Mouse (Mus musculus) gastrocnemius, postnatal 4 days (tissue): ENCODE measurements at regions not wholly inside any gene's neighbourhood (a gene's known extent, or its start where the extent isn't known, plus 50 kb on each side); places are given as distances from the start of the nearest gene placed in this dataset.

ENCODE experiments used
- DNase-seq, 2 experiments: peaks; one replicate each; pipeline ENCODE4 v3.0.0; 2021 to 2022; ENCODE audit warnings: low spot score in 2 of 2, mixed read lengths in 2 of 2

DNA sequence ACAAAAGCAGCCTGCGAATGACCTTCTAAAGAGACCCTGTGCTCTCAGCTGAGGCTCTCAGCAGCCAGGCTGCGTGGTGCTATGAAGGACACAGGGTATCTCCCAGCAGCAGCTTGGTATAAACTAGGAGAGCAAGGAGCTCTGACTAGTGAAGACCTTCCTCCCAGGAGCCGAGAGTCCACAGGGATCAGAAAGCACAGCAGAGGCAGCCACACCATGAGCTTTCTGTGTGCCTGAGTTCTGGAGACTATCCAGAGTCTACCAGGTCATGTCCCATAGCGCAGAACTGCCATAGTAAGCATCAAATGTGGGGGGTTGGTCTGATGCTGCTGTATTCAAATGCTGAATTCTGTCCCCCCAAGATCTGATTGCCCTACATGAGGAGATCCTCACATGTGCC is 124.2 kb upstream of the Dynlrb2 start:
- DNase-seq, result no peak

DNA sequence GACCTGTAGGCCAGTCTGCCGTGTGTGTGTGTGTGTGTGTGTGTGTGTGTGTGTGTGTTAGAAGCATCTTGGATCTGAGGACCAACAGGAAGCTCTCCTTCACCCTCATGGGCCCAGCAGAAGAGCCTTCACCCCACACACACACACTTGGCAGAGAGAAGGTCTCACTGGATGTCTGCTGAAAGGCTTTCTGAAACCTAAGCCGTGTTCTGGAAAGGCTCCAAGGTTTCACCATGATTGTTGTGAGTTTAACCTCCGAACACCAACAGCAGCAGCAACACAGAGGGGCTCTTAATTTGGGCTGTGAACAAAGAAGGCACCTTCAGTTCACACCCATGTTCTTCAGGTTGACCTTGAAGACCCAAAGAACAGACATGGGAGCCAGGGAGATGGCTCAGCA is 124.9 kb upstream of the Dynlrb2 start:
- DNase-seq, result no peak

DNA sequence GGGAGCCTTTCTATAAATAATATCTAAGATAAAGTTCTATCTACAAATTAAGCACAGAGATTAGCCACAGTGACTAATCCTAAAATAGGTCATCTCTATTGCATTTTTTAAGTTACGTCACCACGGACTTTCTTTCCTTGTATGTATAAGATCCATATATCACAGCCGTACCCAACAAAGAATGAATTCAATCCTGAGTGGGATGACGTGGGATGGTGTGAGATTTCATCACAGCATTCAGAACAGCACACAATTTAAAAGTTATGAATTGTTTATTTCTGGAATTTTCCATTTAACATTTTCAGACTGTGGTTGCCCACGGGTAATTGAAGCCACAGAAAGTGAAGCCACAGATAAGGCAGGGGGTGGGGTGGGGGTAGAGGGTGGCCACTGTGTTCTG is 129.0 kb upstream of the Dynlrb2 start:
- DNase-seq, result no peak

DNA sequence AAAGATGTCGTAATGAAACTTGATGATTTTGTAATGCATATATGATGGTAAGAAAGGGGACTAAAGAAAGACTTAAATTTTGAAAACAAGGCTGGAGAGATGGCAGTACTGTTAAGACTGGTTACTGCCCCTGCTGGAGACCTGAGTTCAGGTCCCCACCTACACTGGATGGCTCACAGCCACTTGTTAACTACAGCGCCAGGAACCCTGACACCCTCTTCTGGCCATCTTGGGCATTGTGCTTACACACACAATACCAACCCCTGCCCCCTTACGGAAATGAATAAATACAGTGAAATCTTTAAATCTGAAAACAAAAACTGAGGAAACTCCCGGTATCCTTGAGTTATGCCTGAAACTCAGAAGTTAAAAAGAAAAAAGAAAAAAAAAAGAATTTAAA is 131.7 kb upstream of the Dynlrb2 start:
- DNase-seq, result no peak

DNA sequence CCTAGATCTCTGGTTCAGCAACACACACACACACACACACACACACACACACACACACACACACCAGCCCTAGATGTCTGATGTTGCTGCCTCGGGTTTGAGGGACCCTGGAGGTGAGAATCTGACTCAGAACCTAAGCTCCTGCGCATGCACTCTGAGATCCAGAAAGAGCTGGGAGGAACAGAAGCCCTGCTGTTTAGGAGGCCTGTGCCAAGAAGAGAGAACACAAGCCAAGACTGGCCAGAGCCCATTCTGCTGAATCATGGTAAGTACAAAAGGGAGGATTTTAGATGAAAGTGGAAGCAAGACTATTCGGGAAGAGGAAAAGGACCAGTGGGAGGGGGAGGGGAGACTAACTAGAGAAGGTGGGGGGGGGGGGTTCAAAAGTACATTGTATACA is 132.2 kb upstream of the Dynlrb2 start:
- DNase-seq, result peak in 1 of 2 experiments; percentile 56

DNA sequence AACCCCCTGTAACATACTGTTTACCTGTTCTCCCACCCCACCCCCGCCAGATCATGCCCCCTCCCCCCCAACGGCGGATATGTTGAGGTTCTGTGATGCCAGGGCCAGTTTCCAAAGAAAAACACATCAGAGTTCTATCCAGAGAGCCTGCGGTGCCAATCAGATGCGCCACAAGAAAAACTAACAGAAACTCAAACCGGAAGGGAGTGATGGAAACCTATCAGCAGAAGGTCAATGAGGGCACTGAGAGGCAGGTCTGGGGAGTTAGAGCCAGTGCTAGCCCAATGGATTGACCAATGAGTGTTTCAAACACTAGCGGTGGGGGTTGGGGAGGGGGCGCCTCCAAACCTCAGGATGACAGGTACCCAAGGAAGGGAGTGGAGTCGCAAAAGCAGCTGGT is 132.7 kb upstream of the Dynlrb2 start:
- no peak for DNase-seq

DNA sequence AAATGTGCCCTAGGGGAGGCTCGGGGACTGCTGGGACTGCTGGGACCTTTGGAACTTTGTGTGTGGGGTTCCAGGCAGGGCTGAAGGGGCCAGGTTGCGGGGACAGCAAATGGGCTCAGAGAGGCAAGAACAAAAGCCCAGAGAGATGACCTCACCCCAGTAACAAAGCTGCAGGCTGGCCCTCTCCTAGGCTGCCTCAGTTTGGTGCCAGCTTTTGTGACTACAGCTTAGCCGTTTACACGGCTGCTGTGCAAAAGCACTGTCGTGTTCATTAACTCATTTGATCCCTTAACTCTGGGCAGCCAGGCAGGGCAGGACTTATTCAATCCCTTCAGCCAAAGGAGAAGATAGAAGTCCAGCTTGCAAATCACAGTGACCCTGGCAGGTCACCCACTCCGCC is 137.3 kb upstream of the Dynlrb2 start:
- no peak for DNase-seq

DNA sequence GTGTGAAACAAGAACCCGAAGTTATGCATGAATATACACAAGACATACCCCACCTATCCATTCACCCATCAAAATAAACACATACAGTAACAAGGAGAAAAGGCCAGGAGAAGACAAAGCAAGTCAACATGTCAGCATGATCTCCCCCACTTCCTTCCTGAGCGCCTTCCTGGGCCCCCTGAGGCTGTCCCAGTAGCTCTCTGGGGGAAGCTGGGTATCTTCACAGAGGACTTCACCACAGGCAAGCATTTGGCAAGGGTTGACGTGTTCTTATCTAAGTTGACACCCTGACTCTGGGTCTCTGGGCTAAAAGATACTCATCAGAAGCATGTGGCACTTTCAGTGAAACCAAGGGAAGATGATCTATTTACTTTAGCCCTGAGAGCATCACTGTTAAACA is 138.1 kb upstream of the Dynlrb2 start:
- no peak for DNase-seq

DNA sequence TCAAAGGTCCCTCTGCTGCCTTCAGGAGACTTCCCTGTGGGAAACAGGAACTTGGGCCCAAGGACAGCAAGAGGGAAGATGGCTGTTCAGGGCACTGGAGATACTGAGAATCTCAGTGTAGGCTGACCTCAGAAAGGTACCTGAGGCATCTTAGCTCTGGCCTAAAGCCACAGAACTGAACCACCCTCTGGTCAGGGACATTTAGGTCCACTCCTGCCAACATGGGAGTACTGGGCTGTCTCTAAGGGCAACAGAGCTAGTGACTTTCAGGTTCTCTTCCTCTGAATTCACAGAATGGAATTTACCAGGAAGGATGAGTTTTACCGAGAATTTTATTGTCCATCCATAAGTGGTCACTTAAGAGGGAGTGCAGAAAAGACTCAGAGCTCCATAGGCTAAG is 140.0 kb upstream of the Dynlrb2 start:
- no peak for DNase-seq

DNA sequence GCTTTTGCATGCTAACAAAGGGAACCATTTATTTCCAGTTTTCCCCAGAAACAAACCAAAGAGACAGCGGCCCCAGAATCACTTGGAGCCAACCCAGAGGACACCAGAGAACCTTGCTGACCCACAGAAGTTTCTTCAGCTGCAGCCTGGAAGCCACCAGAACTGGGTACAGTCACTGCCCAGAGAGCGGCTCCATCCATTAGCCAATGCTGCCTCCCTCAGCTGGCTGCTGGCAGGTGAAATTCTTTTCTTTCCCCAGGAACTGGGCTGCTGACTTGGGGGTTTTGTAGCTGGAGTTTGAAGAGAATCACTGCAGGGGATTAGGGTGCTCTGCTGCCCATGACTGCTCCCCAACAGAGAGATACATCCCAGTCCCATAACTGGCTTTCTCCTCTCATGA is 140.6 kb upstream of the Dynlrb2 start:
- no peak for DNase-seq

DNA sequence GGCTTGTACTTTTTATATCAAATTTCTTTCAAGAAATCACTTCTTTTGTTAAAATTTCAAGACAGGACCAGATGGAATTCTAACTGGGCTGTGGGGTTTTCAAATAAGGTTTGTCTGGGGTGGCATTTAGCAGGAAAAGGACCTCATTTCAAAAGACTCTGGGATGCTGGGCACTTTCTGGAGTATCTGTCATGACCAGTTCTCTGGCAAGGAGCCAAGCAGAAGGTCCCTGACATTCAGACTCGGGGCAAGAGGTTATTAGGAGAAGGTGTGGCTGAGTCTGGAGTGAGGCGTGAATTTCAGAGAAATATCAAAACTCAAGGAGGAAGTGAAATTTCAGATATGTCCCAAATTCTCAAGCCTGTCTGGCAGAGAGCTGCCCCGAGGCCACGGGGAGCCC is 142.4 kb upstream of the Dynlrb2 start:
- DNase-seq, result no peak

DNA sequence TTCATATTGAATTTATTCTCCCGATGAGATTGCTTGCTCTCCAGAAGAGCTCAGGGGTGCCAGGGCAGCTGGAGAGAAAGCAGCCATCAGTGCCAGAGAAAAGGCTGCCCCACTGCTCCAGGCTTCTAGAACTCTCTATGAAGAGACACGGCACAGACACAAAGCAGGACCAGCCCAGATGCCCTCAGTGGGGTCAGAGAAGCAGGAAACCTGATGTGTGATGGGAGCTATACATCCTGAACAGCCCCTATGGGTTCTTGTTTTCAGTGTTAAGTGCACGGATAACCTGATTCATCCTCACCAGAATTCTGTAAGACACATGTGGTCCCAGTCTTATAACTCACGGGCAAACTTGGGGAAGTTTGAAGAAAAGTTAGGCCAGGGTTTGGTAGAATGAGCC is 145.0 kb upstream of the Dynlrb2 start:
- DNase-seq, result no peak

DNA sequence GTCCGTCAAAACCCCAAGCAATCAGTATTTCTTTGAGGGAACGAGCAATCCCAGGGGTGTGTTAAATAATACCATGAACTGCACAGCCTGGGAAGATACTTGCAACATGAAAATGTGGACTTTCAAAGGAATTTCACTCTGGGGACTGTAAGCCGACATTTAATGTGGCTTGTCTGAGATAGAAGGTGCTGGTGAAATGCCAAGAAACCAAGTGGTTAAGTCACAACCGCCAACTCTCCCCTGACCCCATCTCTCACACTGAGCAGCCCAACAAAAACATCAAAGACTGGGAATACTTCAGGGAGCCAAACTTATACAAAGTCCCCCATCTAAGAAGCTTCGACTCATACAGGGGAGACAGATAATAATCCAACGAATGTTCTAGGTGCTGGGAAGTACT is 150.0 kb upstream of the Dynlrb2 start:
- DNase-seq, result no peak

DNA sequence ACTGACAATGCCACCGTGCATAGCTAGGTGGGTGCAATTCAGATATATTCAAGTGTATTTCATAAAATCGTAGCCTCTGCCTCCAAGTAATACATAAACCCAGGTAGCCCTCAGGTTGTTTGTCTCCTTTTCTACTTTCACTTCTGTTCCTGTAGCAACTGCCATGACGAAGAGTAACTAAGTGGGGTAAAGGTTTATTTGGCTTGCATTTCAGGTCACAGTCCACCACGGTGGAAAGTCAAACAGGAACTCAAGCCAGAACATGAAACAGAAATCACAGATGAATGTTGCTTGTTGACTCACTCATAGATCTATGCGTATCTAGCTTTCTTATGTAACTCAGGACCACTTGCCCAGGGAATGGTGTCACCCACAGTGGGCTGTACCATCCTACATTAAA is 150.9 kb upstream of the Dynlrb2 start:
- DNase-seq, result no peak

DNA sequence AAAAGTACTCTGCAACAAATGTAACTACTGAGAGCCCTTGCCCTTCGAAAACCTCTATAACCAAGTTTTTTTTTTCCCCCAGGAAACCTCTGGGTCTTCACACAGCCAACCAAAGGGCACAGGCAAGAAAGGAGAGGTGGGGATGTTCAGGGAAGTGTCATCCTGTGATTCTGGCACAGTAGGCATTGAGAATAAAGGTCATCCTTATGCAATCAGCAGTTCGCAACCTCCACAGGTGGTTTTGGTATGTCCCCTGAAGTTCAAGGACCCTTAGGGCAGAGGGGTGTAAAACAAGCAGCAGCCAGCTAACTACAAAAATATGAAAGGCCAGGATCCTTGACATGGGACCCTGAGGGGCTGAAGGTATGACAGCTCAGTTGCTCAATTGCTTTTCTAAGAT is 152.1 kb upstream of the Dynlrb2 start:
- DNase-seq, result no peak

DNA sequence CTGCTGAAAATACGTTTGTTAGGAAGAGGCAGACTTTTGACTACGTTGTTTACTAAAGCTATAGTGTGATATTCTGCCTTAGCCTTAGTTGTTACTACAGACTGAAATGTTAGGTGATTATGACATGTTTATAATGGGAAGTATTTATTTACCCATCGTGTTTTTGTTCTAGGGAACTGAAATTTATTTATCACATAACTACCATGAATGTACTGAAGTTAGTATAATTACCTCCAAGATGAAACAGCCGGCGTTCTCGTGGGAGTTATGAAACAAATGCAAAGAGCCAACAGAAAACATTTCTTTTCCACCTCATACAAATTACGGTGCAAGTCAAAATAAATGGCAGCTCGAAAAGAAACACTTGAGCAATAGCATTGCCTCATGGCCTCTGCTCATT is 155.8 kb upstream of the Dynlrb2 start:
- no peak for DNase-seq

DNA sequence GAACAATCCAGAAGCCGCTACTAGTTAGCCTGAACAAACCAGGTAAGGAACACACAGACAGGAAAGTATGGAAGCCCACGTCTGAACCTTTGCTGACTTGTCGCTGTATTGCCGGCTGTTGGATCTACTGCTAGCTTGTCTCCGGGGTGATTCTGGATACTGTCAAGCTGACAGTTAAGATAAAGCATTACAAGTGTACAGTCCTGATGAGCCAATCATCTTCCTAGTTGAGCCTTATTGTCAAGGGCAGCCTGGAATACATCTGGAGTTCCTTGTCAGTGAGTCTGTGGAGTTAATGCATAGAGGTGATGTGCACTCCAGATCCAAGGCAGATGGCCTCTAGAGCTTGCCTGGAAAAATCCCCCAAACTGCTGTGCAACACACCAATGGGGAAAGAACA is 157.8 kb upstream of the Dynlrb2 start:
- DNase-seq, result no peak

DNA sequence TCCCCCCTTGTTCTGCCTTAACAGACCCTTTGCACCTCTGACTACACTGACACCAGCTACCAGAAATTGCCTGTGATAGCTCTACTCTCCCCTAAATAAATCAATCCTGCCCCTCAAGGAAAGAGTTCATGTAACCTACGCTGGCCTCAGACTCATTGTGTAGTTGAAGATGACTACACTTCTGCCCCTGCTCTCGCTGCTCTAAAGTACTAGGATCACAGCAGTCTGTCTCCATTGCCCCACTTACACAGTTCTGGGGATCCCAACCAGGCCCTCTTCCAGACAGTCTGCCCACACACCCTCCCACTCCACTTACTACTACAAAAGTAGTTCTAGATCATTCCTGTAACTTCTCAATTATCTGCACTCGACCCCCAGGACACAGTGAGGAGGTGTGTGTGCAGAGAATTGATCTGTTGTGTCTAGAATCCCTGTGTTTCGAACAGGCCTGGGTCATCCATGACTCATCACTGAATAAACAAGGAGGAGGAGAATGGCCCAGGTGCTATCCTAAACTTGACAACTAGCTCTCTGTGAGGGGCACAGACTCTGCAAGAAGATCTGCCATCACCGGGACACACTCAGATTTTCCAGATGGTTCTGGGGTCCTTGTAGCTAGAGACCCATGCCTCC is 160.1 kb upstream of the Dynlrb2 start:
- DNase-seq, result no peak

DNA sequence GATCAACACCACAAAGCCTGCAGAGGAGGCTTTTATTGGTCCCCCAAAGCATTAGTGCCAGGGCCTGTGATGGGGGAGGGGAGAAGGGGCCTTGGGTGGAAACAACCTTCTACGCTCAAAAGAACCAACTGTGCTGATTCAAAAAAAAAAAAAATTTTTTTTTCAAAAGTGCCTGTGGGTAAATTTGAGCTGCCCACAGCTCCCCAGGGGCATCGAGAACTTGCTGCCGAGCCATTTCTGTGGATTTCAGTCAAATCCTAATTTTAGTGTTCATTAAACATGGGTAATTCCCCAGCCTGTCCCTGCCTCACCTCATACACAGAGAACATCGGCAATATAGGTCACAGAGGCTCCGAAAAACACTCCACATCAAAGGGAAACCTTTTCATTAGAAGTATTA is 161.2 kb upstream of the Dynlrb2 start:
- DNase-seq, result no peak

DNA sequence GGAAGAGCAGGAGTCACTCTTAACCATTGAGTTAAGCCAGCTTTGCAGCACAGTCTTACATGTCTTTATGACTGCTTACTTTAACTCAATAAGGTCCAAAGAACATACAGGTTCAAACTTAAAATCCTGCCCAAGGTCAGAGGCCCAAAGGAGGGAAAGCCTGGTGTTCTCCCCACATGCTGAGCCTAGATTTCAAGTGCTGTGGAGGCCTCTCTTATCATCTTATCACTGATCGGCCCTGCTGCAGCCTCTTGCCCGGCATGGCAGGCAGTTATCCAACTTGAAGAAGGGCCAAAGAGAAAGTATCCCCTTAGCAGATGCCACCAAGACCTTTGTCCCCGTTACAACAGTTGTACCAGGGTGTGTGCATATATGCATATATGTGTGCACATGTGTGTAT is 170.0 kb upstream of the Dynlrb2 start:
- no peak for DNase-seq

DNA sequence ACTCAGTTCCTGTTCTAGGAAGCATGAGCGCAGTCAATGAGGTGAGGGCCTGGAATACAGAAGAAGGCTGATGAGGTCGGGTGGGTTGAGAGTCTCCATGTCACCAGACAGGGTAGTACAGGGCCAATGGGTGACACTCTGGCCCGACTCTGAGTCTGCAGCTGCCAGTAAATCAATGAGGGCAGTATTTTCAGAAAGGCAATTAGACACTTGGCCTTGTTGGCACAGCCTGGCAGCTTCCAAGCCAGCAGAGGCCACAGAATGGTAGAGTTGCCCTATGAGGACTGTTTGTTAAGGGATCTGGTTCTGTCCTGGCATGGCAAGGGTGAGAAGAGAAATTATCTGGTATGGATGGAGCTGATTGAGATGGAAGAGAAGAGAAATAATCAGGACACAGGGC is 170.7 kb upstream of the Dynlrb2 start:
- no peak for DNase-seq

DNA sequence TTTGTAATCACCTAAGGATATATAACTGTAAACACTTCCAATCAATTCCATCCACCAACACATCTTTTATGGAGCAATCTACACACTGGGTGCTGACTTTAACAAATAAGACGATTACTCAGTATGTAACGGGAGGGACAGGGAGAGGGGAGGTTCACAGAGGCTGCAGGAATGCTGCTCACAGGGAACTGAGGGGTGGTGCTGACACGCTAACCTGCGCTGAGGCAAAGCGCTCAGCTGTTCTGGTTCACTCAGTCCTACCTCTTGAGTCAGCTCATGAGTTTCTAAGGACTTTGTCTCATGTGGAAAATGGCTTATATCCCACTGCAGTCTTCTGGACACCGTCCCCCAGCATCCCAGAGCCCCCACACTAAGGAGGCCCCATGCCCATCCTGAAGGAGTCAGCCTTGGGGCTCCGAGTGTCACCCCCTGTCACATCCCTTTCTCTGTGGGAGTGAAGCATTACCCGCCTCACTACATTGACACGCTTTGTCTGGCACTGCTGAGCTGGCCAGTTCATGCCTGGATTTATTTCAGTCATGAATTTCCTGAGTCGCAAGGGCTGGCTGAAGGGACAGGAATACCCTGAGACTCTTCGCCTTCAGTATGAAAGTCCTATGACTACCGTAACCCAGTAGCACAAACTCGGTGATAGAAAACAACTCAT is 184.6 kb upstream of the Dynlrb2 start:
- DNase-seq, result no peak

DNA sequence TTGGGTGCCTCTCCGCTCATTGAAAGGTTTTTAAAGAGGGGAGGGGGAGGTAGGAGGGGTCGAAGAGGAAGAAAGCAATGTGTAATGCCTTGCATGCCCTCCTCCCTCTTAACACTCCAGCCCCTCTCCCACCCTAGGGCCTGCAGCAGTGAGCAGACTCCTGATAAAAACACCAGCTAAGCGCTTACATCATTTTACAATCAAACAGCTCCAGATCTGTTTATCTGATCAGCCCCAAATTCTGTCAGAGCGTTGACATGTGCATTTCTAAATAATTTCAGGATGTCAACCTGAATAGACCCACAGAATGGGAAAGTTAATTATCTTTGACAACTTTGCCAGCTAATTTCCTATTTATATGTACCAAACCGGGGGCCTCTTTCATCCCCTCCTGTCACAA is 189.4 kb upstream of the Dynlrb2 start:
- DNase-seq, result no peak
